Mouse (Mus musculus) WW6 (cell line): ENCODE data around the gene Sstr4.

Experiments
- DNase-seq: peaks from one replicate; pipeline ENCODE4 v3.0.0-alpha.2; 2013; ENCODE audit warnings: low read depth, low spot score

The Sstr4 gene

DNA sequence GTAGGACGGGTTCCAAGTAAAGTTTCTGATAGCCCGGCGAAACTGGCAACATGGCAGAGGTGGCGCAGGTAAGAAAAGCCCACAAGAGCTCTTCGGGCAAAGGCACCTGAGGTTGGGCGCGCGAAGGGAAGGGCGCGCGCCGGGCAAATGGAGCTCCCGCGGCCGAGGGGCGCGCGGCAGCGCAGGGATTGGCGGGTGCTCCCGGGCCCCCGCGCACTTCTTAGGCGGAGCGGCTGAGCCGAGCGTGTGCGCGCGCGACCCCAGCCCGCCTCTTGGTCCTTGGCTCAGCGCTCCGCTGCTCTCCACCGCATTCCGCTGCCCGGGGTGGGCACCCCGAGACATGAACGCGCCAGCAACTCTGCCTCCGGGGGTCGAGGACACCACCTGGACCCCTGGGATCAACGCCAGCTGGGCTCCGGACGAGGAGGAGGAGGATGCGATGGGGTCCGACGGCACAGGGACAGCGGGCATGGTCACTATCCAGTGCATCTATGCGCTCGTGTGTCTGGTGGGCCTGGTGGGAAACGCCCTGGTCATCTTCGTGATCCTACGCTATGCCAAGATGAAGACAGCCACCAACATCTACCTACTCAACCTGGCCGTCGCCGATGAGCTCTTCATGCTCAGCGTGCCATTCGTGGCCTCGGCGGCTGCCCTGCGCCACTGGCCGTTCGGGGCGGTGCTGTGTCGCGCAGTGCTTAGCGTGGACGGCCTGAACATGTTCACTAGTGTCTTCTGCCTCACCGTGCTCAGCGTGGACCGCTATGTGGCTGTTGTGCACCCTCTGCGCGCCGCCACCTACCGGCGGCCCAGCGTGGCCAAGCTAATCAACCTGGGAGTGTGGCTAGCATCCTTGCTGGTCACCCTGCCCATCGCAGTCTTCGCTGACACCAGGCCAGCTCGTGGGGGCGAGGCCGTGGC lies at the start of gene Sstr4:
TSS of gene Sstr4 (plus strand) at position 214 of the 921 bp plus-strand sequence.
- DNase-seq = no peak

DNA sequence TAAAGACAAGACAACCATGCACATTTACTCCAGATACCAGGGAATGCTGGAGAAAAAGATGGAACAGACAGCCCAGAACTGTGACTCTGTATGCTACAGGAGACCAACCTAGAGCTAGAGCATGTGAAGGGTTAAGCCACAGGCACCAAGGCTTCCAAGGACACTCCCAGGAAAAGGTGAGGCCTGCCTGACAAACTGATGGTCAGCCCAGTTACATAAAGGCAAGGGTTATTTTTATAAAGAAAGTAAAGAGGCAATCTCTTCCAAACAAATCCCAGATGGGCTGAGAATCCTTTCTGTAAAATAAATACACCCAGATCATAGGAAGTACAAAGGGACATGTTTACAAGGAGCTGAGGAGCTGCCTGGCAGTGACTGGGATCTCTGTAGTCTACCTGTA lies 49.8 kb upstream of the Sstr4 start:
- DNase-seq = no peak

DNA sequence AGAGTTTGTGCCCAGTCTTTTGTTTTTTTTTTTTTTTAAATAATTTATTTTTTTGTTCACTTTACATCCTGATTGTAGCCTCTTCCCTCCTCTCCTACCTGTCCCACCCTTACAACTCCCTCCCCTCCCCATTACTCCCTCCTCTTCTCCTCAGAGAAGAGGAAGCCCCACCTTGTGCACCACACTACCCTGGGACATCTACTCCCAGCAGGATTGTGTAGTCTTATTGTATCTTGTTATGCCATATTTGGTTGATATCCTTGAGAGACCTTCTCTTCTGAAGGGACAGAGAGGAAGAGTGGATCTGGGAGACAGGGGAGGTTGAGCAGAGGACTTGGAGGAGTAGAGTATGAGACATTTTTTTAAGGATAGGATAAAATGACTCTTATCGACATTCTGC lies 48.2 kb upstream of the Sstr4 start:
- no peak for DNase-seq

DNA sequence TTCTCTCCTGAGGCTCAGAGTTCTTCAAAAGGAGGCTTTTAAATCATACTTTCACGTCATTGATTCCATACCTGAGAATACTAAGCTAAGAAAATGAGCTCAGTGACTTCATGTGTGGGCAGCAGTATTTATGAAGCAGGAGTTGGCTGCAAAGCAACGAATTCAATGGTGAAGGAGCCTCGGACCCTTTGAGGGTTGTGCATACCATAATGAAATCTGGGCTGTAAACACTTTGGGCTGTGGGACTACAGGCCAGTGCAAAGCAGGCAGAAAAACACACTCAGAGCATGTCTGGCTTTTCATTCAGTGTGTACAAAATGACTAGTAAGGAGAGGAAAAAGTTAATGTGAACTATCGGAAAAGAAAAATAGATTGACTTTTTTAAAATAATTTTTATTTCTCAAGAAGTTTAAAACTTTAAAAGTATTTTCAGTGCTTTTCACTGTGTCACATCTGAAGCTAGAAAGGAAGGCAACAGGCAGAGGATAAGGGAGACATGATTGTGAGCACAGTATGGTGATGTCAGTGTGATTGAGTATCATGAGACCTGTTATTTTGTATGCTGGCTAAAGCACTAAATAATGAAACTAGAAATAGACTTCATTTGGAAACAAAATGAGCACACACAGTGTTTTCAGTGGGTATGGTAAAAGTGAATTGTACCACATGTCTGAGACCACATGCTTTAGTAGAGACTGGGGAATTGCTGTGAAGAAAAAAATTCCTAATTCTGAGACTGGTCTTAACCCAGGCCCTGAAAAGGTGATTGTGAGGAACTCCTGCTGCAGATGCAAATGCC lies 45.4 kb upstream of the Sstr4 start:
- no peak for DNase-seq

DNA sequence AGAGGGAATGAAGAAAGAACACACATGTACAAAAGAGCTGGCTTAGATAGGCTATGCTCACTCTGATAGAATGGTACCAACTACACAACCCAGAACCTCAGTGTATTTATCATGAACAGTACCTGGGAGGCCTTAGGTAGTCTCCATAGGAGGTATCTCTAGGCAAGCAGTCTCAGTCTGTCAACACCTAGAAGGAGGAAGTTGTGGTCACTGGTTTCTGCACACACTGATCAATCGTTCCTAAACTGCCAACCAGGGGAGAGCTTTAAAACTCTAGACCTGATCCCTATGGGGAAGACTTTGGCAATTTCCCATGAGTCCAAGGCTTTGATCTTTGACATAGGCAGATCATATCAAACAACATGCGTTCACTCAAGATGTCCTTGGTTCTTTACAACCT lies 44.7 kb upstream of the Sstr4 start:
- DNase-seq = no peak

DNA sequence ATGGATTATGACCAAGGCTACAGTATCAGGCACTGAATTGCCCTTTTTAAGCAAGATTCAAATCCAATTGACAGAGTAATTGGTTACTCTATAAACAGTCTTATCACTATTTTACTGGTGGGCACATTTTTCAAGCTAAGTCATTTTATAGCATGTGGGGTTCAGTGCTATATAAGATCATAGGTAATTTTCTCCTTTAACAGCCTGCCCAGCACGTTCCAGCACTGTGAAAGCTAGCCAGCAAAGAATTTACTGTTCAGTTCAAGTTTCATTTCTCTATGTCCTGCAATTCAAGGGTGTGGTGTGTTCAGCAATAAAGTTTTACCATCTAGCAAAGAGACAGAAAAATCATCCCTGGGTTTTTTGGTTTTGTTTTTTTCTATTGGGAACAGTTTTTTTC lies 42.5 kb upstream of the Sstr4 start:
- no peak for DNase-seq

DNA sequence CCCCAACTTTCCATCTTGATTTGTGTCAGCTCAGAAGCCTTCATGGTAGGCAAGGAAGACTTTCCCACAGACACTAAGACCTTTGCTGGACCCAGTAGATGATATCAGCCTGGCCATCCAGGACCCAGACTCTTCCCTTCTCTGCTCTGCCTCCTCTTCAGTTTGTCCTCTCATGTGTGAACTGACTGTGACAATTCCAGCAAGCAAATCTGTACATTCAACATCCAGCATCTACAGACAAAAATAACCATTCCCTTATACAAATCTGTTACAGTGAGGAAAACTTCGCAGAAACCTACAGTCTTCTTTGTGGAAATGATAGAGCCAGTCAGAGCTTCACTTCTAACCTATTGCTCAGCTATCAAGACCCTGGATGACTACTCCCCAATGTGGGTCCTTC lies 38.0 kb upstream of the Sstr4 start:
- no peak for DNase-seq

DNA sequence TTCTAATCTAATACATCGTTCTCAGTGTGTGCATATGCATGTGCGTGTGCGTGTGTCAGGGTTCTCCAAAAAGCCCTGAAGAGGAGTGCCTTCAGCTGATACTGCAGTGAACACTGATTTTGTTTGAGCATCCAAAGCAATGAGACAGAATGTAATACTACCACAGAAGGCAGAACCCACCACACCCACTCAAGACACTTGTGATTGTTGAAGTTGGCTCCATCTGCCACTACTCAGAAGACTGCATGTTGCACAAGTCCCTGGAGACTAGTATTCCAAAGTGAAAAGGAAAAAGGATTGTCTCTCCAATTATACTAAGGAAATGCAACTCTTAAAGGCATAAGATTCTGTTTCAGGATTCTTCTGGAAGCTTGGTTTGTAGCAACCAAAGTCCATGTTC lies 30.6 kb upstream of the Sstr4 start:
- DNase-seq = no peak

DNA sequence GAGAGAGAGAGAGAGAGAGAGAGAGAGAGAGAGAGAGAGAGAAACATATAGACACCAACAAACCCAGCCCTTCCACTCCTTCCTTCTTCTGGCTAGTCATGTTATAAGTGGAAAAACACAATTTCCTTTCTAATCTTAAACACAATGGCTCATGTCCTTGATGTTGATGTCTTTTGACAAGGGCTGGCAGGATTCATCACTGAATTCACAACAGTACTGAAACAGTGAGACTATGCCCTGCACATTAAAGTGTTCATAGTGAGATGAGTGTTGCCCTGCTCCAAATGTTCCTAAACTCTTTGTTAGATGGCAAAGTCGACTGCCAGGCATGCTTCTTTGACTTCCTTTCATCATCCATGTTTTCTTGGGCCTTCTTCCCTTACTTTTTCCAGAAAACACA lies 29.9 kb upstream of the Sstr4 start:
- no peak for DNase-seq

DNA sequence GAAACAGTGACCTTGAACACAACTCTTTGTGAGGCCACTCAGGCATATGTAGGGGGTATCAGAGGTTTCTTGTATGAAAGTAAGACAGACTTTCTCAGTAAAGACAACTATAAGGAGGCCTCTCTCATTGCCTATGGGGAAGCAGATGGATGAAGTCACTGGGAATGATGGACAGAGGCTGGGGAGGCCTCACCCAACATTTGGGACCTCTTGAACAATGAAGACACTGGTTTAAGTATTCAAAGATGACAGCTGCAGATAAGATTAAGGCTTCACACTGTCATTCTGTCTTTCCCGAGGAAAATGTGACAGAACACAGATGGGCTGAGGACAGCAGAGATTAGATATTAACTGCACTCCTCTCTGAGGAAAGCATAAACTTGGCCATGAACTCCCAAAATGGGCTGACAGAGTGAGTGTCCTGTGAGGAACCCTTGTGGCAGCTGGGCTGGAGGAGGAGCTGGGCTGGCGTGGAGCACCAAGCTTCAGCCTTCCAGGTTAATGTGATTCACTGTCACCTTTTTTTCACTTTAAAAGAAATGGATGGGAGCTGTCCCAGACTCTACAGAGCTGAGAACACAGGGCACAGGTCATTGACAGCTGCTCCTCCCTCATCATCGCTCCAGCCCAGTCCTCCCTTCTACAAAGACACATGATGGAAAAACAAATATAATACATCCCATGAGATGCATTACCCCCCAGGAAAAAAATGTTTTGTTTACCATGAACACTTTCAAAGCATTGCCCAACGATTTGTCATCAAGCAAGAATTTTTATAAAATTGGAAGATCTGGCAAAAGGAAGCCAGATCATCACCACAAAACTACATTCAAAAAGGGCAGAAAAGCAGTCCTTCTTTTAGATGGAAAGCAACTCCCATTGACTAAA lies 23.2 kb upstream of the Sstr4 start:
- no peak for DNase-seq

DNA sequence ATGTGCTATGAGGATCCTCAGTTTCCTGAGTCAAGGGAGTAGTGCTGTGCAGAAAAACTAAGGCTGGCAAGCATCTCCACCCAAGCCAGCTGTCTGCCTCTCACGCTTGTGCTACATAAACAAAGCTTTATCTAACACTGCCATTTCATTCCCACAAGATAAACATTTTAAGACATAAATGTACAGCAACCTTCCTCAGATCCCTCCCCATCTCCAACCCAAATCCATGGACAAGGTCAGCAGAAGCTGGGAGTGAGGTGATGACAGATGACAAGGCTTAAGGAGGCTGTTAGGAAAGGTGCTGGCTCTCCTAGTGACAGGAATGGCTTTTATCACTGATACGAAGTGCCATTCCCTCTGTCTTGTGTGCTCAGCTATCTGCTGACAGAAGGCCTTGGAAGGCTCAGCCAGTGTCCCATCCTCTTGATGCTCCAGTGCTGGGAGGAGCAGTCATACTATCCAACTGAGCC lies 21.5 kb upstream of the Sstr4 start:
- DNase-seq = no peak

DNA sequence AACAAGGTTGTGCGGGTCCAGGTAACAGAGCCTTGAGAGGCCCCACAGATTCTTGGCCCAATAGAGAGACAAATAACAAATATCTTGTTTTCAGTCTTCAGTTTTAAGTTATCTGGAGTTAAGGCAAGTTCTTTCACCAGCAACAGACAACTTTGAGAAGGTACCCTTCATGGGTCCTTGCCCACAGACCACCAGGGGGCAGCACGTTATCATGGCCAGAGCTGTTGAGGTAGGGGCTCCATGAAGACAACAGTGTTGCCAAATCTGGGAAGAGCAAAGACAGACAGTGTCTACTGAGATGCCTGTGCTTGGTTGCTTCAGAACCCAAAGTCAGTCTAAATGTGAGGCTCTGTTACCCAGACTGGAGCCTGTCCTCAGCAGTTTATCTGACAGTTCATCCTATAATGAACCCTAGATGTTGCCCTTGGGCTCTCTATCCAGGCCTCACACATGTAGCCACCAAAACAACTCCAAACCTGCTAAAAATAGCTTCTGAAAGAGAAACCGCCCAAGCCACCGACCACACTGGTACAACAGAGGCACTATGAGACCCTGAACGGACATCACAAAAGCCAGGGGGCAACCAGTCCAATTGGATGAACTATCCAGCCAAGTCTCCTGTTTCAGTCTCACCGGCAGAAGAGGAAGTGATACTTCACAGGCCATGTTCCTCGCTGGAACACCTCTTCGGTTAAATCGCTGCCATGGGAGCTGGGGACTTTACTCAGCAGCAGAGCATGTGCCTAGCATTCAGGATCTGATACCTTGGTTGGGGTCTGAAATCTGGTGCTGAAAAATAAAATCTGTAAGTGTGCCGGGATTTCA lies 19.6 kb upstream of the Sstr4 start:
- no peak for DNase-seq

DNA sequence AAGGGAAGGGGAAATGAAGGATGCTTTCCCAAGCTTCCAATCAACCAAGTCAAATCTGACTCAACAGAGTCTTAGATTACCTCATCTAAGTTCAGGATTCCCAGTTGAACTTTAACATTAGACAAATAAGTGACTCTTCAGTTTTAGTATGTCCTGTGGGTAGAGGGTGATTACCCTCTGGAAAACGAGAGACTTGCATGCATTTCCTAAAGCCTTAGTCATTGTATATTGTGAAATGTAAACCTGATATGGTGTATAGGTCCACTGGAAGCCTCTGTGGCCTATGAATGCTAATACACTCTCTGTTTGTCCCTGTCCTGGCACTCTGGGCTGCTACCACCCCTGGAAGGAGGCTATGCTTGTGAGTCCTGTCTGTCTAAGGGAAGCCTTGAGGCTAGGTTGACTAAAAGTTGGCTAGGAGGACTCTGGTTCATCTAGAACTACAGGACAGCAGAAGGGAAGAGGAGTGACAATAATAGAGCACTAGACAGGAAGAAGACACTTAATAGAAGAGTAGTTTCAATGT lies 16.3 kb upstream of the Sstr4 start:
- DNase-seq = no peak

DNA sequence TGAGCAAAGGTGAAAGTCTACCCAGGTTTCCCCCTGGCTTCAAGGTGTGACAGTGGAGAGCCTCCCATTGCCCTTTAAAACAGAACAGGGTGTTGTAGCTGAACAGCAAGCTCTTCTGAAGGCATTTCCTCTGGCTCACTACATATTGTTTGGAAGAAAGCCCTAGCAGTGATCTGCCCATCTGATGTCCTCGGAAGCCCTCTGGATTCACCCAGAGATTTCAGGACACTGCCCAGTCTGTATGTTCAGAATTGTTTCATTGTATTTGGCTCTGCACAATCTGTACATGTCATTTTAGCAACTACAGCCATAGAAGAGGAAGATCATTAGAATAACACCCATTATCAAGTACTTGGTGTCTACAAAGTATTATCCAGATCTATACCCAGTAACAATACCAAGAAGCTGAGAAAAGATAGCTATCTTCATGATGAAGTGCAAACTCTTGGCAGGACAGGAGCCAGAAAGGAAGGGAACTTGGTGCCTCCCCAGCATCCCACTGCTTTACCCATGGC lies 15.2 kb upstream of the Sstr4 start:
- DNase-seq = no peak

DNA sequence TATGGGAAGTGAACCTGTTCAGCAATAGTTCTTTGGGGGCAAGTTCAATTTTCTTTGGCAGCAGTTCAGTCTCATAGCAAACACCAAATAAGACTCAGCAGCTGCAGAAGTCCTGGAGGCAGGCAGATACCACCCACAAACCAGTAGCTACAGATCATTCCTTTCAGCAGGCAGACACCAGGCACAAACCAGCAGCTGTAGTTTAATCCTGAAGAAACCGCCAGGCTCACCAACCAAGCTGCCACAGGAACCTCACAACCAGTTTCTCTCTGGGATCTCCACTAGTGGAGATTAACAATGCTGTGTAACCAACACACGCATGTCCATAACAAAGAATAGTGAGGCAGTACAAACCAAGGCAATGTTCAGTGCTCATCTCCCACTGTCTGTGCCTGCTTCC lies 14.1 kb upstream of the Sstr4 start:
- no peak for DNase-seq

DNA sequence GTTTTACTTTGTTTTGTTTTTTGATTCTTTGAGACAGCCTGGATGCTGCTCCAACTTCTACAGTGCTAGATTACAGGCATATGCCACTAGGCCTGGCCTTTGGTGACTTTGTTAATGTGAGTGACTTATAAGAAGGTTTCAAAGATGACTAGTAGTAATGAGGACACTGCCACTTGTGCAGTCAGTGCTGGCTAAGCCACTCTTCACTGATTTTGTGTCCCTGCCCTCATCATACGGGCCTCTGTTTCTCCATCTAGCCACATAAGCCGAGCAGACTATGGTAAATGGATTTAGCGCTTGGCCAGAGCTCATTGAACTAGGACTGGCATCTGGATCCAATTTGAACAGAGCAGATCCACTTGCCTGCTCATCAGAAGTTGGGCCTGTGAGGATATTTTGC lies 8.7 kb upstream of the Sstr4 start:
- no peak for DNase-seq

DNA sequence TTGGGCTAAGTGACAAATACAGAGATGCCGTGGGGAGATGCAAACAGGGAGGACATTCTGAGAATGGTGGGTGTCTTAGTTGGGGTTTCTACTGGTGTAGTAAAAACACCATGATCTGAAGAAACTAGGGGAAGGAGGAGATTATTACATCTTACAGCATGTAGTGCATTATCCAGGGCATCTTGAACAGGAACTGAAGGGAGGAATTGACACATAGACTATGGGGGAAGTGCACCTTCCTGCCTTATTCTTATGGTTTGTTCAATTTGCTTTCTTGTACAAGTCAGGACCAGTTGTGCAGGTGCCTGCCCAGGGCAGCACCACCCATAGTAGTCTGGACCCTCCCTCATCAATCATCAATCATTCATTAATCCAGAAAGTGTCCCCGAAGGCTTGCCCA lies 8.2 kb upstream of the Sstr4 start:
- DNase-seq = no peak

DNA sequence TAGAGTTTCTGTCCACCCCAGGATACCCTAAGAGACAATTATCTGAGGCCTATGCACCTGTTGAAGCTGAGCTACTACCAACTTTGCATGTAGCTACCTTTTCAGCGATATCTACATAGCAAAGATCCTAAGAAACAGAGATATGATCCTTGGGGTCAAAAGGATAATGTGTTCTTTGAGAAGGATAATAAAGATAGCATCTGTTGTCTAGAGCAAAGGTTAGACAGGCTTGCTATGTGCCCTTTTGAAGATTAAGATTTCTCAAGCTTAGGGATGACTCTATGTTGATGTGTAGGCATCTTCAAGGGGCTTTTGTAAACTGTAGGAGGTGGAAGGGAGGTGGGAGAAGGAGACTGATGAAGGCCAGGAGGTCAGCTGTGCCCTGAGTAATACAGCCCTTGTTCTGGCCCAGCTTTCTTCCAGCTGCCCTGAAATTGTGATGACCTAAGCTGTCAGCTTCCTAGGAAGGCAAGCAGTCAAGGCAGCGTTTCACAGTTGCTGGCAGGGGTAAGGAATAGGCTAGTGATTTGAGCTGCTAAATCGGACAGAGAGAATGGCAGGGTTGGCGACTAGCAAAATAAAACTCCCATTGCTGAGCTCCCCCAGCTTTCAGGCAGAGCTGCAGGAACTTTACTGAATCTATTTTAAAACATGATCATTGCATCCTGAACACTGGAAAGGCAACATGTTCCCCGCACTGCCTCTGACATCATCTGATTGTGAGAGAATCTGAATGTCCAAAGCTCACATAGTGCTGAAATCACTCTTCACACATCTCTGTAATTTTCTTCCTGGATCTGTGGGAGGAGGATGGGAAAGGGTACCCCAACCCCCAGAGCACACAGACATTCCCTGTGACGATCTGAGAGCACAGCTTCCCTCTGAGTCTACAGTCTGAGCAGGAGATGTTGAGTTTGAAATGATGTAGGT lies 7.2 kb upstream of the Sstr4 start:
- no peak for DNase-seq

DNA sequence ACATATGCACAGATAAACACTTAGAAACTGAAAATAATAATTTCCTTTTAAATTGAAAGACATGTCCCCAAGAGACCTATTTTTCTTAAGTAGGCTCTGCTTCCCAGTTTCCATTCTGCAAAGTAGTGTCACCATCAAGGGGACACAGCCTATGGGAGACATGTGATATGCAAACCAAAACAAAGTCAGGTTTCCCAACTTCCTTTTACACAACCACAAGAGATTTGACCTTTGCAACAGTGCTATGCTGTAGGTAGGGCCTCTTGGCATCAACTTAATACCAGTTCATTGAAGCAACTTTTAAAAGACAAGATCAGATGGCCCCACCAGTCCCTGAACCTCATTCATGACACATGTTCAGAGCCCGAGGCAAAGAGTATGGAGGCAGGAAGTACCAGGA lies 2.0 kb upstream of the Sstr4 start:
- no peak for DNase-seq
